Mouse (Mus musculus) testis, adult 2 months (tissue): ENCODE measurements around the gene Ap2m1.

Source experiments
- CTCF ChIP-seq: fragments of 200-500 bp; IDR thresholded peaks from 2 replicates; pipeline ENCODE4 v1.5.1; 2012; ENCODE audit warnings: low read depth, mild to moderate bottlenecking, inconsistent platforms, low read length, moderate library complexity; ENCODE audit not compliant: control insufficient read depth, insufficient read depth, insufficient replicate concordance
- POLR2A ChIP-seq: fragments of 200-500 bp; IDR thresholded peaks from 2 replicates; pipeline ENCODE4 v1.6.1; 2012; ENCODE audit warnings: low read depth, mild to moderate bottlenecking, inconsistent platforms, low read length, moderate library complexity; ENCODE audit not compliant: control insufficient read depth

DNA sequence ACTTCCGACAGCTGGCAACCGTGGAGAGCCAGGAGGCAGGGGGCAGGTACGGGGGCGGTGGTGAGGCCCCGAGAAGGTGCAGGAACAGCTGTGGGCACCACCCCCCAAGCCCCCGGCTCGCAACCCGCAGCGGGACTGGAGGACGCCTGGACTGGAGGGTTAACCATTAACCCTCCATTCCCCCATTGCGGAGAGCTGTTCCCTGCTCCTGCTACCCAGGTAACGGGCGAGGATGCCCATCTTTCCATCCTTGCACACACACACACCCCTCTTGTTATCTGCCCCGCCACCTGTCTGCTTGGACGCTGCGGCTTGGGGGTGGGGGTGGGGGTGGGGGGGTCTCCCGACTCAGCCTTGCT lies 55.4 kb downstream of the Ap2m1 start:
- no peak for TF ChIP-seq POLR2A
- no peak for TF ChIP-seq CTCF
